Mouse (Mus musculus) regulatory T cell (primary cell): ENCODE results near the gene Zfp398.

Experiments used
- in situ Hi-C: fragments of 300-600 bp; cut with MboI, MseI; formaldehyde crosslinking; loops from one replicate; pipeline ENCODE4 v1.15.1; 2025; ENCODE audit warnings: high pct_unique_total_duplicates

The Zfp398 gene

DNA sequence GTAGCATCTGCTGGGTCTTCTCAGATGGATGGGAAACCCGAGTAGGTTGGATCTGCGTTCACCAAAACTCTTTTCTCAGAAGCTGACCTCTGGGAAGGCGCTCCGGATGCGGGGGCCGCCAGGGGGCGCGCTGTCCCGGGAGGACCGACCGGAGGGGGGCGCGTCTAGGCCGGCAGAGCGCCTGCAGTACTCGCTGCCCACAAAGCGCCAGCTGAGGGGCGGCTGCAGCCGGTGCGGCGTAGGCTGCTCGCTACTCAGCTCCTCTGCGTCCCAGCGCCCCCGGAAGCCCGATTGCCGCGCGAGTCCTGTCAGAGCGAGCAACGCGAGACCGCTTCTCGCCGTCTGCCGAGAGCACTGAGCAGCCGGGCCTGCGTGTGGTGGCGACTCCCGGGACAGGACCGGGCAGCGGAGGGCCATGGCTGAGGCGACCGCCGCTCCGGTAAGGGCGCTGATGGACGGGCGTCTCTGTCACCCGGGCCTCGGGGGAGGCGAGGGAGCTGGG lies at the start of gene Zfp398:
TSS of gene Zfp398 (plus strand) at position 180 of the 502 bp plus-strand sequence.
- in situ Hi-C loops = no loop called here

DNA sequence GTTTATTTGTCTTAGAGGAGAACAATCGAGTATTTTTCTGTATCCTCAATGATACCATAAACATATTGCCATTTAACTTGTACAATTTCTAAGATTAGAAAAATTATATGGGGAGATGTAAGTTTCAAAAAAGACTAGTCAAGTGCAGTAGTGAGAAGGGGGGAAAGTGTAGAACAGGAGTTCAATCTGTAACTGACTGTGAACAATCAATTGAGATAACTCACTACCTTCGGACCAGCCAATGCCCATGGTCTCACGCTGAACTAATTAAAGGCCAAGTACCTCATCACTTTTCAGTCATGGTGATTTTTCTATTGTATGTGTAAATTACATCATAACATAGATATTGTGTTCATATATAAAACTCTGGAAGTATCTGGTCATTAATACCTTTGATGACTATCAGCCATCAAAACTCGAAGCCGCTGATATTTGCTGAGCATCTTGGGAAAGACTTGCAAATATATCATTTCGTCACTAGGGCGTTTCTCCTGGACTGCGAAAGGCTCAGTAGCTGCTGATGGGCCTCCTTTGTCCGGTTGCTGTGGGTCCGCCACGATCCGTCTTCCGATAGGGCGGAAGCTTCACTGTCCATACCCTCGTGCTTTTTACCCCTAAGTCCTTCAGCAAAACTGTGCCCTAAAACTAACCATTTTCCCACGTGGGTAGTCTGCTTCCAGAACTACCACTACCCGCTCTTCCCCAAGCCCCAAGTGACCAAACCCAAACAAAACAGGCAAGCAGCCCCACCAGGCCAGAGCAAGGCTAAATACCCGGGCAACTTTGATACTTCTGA lies 47.3 kb upstream of the Zfp398 start:
- in situ Hi-C loops = no loop called here

DNA sequence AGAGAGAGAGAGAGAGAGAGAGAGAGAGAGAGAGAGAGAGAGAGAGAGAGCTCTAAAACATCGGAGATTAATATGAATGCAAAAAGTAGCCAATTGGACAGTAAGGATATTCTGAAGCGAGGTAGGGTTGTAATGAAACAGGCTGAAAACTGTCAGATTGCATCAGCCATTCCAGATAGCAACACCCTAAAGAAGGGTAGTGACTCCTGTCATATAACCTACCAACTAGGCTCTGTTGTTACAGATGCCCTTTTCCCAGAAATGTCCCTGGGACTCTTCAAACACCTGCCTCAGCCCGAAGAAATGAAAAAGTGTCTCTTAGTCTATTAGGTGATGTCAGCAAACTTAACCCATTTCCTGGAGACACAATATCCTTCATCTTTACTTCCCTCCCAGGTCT lies 46.6 kb upstream of the Zfp398 start:
- in situ Hi-C loops = no loop called here

DNA sequence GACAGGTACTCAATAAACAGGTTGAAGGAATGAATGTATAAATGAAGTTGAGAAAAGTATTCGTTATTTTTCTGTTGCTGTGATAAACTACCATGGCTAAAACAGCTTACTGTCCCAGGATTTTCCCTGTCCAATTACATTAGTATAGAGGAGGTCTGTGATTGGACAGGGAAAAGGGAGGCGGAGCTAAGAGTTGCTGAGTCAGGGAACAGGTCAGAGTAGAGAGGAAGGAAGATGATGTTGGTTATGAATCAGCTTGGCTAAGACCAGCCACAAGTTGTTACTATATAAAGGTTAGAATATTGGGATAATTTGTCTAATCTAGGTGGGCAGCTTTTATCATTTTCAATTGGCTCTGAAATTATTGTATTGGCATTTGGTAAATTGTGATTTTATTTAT lies 44.7 kb upstream of the Zfp398 start:
- in situ Hi-C loops = loop anchor here (5.0 kb wide), 1 partner anchor 37 kb away; no protein-coding TSS in a partner anchor

DNA sequence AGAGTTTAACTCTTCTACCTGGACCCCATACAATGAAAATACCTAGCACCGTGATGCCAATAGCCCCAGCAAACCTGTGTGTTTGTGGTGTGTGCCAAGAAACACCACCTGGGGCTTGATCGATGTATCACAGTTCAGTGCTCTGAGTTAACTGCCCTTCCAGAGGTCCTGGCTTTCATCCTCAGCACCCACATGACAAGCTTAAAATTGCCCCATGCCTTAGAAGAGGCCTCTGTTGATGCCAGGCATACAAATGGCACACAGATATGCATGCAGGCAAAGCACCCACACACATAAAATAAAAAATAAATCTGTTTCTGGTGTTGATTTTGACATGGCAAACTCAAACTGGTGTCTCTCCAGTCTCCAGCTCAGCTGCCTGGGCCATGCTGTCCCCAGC lies 42.9 kb upstream of the Zfp398 start:
- in situ Hi-C loops = loop anchor here (5.0 kb wide), 1 partner anchor 35 kb away; no protein-coding TSS in a partner anchor

DNA sequence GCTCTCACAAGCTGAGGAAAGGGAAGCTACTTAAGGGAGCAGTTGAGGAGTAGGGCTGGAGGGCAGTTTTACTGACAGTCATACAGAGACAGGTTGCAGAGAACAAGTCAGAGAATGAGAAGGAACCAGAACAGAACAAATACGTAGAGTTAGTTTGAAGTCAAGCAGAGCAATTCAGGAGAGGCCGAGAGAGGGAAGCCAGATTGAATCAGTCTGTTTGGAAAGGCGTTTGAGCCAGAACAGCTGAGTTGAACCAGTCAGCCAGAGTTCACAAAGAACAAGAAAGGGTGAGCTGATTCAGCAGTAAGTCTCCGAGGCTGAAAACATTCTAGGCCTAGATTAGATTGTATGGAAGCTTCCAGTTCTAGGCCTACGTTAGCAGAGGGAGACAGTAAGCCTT lies 42.2 kb upstream of the Zfp398 start:
- in situ Hi-C loops = loop anchor here (5.0 kb wide), 1 partner anchor 34 kb away; no protein-coding TSS in a partner anchor

DNA sequence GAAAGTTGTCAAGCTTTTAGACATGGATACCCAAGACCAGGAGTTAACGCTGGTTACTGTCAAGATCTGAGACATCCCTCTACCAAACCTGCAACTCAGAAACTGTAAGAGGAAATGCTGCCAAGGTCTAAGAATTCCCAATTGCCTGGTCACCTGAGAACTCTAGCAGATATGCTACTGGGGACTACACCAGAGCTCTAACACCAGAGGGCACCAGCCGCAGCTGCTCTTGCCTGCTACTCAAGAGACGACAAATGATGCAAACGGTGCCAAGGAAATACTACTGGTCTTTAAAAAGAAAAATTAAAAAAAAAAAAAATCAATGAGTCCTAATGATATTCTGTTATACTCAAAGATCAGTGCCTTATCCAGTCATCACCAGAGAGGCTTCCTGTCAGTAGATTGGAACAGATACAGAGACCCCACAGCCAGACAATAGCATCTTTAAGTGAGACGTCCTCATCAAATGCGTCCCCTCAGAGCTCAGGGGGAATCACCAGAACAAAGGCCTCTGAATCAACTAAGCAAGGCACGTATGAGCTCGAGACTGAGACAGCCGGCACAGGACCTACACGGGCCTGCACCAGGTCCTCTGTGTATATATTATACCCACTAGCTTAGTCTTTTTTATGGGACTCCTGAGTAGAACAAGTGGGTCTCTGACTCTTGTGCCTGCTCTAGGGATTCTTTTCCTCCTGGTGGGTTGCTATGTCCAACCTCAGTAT lies 41.2 kb upstream of the Zfp398 start:
- in situ Hi-C loops = loop anchor here (5.0 kb wide), 1 partner anchor 33 kb away; no protein-coding TSS in a partner anchor

DNA sequence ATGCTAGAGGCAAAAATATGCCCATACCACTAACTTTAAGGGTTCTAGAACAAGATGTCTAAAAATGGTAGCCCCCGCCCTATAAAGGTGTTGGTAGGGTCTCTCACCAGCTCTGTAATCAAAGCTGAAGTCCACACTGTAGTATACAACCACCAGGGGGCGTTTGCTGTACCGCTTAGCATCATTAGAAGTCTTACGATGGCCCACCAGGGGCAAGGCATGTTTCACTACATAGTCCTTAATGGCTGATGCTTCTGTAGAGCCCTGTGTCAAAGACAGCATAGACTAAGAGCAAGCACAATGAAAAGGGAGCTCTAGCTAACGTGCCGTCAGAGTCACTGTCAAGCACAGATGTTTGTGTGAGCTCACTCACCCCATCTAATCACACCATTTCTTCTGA lies 36.4 kb upstream of the Zfp398 start:
- in situ Hi-C loops = no loop called here

DNA sequence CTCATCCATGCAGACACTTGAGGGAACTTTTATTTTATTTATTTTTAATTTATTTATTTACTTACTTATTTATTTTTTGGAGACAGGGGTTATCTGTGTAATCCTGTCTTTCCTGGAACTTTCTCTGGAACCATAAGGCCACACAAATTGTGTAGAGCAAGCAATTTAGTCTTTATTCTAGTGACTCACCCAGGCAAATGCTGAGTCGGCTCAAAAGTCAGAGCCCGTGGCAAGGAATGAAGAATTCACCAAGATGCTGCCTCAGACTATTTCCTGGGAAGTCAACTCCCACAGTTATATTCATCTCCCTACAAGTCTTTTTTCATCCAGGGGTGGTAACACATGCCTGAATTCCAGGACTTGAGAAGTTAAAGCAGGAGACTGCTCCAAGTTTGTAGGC lies 29.9 kb upstream of the Zfp398 start:
- in situ Hi-C loops = no loop called here

DNA sequence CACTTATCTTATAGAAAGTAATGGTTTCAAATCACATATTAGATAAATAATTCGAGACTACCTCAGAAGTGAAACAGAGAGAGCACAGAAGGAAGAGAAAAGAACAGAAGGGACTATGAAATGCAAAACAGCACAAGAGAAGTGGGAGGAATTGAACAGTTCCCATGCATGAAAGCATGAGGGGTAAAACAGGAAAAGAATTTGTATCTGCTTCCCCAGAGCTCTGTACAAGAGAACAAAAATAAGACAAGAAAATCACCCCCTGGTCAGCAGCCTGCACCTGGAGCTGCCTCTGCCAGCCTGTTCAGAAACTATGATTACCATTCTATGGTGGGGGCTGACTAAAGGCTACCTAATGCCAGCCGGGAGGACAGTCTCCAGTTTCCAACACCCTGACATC lies 28.0 kb upstream of the Zfp398 start:
- in situ Hi-C loops = no loop called here

DNA sequence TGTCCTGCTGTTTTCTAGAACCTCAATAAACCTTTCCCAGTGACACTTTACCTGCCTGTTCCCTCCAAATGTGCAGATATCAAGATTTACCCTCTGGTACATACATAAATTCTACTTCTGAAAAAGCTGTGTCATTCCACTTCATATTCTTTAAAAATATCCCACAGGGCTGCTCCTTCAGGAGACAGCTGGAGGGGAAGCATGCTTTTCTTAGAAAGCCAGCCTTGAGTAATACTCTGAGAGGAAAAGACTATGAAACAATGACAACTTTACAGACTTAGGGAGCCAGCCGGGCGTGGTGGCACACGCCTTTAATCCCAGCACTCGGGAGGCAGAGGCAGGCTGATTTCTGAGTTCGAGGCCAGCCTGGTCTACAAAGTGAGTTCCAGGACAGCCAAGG lies 26.9 kb upstream of the Zfp398 start:
- in situ Hi-C loops = no loop called here

DNA sequence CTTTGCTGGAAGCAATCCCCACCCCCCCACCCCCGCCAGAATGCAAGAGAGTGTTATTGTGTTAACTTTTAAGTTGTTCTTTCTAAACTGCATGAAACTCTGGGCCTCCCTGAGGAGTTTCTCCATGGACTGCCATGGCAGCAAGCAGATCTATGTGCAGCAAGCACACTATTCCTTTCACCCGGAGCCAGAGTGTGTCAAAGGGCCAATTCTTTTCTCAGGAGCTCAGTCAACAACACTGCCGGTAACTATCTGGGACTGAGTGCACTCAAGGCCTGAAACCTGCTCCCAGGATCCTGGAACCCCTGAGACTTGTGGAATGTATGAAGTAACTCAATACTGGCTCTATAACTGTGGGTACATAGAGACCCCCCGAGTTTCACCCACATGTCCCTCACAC lies 26.4 kb upstream of the Zfp398 start:
- in situ Hi-C loops = no loop called here

DNA sequence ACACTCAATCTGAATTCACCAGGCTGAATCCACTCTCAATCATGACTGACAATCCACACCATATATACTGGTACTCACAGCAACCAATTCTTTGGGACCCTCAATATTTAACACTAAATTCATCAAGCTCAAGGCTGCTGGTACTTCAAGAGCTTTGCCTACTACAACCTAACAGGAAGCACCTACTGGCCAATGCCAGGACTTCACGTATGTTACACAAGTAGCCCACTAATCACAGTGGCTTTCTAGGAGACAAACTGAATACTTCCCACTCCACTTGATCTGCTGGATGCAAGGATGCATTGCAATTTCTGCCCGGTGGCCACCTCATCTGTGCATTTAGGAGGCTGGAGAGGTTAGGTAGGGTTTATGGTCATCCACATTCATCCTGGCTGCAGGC lies 25.3 kb upstream of the Zfp398 start:
- in situ Hi-C loops = no loop called here

DNA sequence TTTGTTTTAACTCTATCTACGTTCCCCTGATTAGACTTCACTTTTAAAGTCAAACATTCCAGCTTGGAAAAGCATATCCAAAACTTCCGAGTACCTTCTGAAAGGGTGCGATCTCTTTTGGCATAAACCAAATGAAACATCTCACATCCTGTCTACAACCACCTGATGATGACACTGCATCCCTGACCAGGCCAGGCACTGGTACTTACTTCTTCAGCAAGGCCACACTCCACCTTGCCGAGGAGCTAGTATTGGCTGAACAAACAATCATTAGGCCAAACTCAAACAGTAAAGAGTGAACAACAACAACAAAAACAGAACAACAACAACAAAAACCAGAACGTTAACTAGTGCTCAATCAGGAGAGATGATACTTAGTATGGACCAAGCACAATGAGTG lies 24.1 kb upstream of the Zfp398 start:
- in situ Hi-C loops = no loop called here

DNA sequence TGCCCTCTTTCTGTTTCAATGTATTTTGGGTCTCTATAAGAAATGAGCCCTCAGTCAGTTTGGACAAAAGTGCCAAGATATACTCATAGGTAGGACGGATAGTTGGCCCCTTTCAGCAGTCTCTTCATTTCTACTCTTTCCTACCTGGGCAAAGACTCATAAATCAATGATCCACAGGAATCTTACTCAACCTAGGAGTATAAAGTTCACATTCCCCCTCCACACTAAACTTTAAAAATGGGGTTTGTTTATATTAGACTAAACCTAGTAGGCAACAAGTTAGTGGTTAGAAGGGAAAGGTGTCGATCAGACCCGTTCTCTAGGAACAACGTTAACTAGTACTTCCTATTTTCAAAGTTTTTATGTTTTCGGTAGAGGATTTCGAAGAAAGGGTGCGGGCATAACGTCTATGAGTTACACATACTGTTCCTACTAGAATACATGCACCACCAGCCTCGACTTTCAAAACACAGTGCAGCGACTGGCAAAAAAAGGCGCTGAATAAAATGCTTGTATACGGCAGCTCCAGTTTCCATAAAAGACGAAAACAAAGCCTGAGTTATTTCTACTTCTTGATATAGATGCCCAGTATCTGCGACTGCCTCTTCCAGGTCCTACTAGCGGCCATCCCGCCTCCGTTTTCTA lies 23.1 kb upstream of the Zfp398 start:
- in situ Hi-C loops = no loop called here

DNA sequence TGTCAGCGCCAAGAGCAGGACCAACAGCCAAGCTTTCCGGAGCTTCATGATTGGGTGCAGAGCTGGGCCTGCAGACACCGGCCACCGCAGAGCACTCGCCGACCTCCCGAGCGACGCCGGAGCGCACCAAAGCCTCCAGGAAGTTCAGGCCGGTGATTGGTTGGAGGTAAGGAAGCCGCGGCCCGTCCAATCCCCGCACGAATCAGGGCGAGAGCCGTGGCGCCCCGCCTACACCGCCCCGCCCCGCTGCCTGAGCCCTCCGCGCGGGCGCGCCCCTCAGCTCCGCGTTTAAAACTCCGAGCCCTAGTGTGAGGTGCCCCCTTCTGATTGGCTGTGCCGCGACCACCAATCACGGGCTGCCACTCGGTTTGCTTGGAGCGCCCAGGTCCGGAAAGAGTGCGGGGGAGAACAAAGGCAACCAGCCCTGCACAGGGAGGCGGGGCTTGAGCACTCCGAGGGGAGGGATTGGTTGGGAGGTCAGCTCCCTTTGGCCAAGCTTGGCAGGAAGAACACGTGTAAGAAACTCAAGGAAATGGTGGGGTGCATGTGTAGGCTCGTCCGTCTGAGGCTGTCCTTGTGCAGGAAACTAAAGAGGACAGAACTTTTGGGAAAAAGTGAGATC lies 22.1 kb upstream of the Zfp398 start, which contains the start of gene Pdia4:
TSS of gene Pdia4 (minus strand) at position 174 of the 622 bp plus-strand sequence.
- in situ Hi-C loops = no loop called here

DNA sequence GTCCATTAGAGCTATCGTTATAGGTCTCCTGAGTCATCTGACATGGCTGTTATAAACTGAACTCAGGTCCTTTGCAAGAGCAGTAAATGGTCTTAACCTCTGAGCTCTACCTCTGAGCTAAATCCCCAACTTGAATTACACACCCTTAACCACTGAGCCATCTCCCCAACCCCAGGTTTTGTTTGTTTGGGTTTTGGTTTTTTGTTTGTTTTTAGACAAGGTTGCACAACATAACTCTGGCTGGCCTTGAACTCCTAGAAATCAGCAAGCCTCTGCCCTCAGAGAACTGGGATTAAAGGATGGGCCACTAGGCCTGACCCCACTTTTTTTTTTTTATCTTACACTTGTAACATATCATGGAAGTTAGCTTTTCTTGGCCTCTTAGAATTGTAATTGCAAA lies 19.3 kb upstream of the Zfp398 start:
- in situ Hi-C loops = no loop called here

DNA sequence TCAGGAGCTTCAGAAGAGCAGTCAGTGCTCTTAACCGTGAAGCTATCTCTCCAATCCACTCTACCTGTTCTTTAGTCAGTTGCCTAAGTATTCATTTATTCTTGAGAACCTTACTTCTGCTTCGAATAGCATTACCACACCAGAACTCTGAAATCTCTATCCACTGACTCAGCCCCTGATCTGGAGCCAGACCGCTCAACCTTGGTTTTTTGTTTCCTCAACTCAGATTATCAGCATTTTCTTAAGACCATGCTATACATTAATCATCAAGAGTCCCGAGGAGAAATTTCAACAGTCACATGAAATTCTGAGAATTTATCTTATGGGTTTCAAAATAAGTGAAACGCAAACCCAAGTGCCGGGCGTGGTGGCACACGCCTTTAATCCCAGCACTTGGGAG lies 16.7 kb upstream of the Zfp398 start:
- in situ Hi-C loops = no loop called here

DNA sequence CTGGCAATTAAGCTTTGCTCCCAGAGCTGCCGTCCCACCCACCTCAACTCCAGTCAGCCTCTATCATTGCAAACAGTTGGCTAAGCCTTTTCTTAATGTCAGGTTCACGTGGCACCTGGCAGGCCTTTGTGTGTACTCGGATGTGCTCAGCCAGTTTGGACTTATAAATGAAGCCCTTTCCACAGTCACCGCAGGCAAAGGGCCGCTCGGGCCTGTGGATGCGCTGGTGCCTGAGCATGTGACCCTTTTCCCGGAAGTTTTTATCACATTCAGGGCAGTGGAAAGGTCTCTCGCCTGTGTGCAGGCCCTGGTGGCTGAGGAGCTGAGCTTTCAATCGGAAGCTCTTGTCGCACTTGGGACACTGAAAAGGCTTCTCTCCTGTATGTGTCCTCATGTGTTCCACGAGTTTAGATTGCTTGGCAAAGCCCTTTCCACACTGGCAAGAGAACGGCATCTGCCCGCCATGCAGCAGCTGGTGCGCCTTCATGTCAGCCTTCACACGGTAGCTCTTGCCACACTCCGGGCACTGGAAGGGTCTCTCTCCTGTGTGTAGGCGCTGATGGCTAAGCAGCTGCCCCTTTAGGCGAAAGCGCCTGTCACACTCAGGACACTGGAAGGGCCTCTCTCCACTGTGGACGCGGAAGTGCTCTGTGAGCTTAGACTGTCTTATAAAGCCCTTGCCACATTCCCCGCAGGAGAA lies 15.7 kb upstream of the Zfp398 start:
- in situ Hi-C loops = no loop called here

DNA sequence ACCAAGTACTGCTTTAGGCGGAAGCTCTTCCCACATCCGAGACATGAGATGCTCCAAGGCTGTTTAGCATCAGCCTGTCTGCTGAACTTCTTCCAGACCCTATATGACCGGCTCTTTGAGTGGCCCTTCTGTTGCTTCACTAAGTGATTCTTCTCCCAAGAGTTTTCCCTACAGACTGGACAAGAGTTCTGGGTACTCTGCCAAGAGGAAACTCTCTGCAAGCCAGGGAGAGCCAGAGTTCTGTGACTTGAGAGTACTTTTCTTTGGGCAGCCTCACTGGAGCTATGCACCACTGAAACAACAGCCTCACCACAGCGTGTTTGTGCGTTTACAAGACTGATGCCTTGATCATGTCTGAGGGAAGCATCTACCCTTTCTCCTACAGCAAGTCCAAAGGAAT lies 14.2 kb upstream of the Zfp398 start:
- in situ Hi-C loops = no loop called here

DNA sequence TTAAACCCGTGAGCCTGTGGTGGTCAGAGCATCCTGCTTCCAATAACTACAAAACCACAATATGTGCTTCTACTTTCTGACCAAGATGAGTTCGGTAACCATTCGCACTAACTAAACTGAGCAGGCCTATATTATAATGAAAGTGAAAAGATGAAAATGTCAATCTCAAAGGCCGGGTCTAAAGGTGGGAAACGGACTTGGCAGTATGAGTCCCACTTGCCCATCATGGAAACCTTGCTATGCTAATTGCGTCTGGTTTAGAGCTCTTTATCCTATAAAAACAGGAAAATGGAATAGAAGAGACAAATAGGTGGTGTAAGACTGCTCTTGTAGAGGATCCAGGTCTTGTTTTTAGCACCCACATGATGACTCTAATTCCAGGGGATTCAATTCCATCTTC lies 13.7 kb upstream of the Zfp398 start:
- in situ Hi-C loops = no loop called here
